Mouse (Mus musculus) hindbrain, embryonic 16.5 days (tissue): ENCODE results near the gene Tssk1. TPM values are rescaled to one million over a fixed set of nuclear protein-coding genes. Genes with fewer than 3 reads are reported as not detected.

Experiments used
- ATAC-seq: fragments of 200-750 bp; cut with Nextera tagmentation; 2 replicates; pipeline ENCODE4 v1.8.0; 2017; ENCODE audit warnings: moderate TSS enrichment, moderate library complexity
- H3K27ac ChIP-seq: fragments of 300-500 bp; sonication (generic); 2 replicates; pipeline ENCODE4 v1.5.1; 2014; ENCODE audit warnings: low read depth, mild to moderate bottlenecking, control low read depth, low read length, moderate library complexity
- H3K27me3 ChIP-seq: fragments of 300-500 bp; sonication (generic); replicated peaks from 2 replicates; pipeline ENCODE4 v1.6.1; 2014; ENCODE audit warnings: low read length; ENCODE audit not compliant: control insufficient read depth, insufficient read depth
- H3K36me3 ChIP-seq: fragments of 300-500 bp; sonication (generic); 2 replicates; pipeline ENCODE4 v1.6.1; 2014; ENCODE audit warnings: mild to moderate bottlenecking, low read length, moderate library complexity, mixed read lengths; ENCODE audit not compliant: control insufficient read depth, insufficient read depth
- H3K4me1 ChIP-seq: fragments of 300-500 bp; sonication (generic); 2 replicates; pipeline ENCODE4 v1.6.1; 2014; ENCODE audit warnings: low read depth, low read length; ENCODE audit not compliant: control insufficient read depth, insufficient read depth
- H3K4me2 ChIP-seq: fragments of 300-500 bp; sonication (generic); 2 replicates; pipeline ENCODE4 v1.6.1; 2014; ENCODE audit warnings: mild to moderate bottlenecking, low read length, control low read depth, moderate library complexity
- H3K4me3 ChIP-seq: fragments of 300-500 bp; sonication (generic); 2 replicates; pipeline ENCODE4 v1.5.1; 2014; ENCODE audit warnings: mild to moderate bottlenecking, low read length, control low read depth, moderate library complexity
- H3K9ac ChIP-seq: fragments of 300-500 bp; sonication (generic); 2 replicates; pipeline ENCODE4 v1.6.1; 2014; ENCODE audit warnings: low read depth, mild to moderate bottlenecking, control low read depth, low read length, moderate library complexity
- H3K9me3 ChIP-seq: fragments of 300-500 bp; sonication (generic); 2 replicates; pipeline ENCODE4 v1.6.1; 2014; ENCODE audit warnings: mild to moderate bottlenecking, low read length, moderate library complexity; ENCODE audit not compliant: control insufficient read depth
- WGBS: fragments of 180-500 bp; shearing (Covaris S2); extraction: QIAGEN DNeasy Blood & Tissue Kit; methylation state at CpG from one replicate; pipeline ENCODE4 v1.1.7; 2014; 5-methylcytosine and 5-hydroxymethylcytosine counted together
- polyA plus RNA-seq: library from polyadenylated mRNA; unstranded; fragments of >200 nt; fragmentation: Nextera tagmentation; extraction: Ambion mirVana; gene quantifications from 2 replicates; pipeline ENCODE4 v1.2.1, GENCODE M21; 2015

Tssk1 gene
- polyA plus RNA-seq, 1 experiment from 2014 or later: not detected

DNA sequence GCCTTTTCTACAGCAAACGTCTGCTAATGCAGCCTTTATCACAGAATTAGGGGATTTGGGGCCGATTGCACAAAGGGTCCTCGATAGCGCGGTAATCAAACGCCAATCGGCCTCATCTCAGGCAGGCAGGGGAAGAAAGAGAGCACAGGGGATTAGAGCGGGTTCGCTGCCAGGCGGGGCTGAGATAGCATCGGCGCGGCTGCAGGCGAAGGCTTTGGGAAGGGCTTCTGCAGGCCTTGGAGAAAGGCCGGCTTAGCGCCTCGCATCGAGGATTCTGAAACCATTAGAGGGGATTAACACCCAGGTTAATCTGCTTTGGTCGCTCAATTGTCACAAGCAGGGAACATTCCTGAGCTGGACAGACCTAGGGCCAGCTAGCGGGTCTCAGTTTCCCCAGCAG, 26.6 kb downstream of the Tssk1 start:
- Histone ChIP-seq H3K4me3 (no peak overlapping the region), H3K27me3 (peaks cover 22% of the 10 kb centered on the region)

GRCm38 (mm10) chr16:17921325-17922162, 27.5 kb downstream of the Tssk1 start:
- H3K27ac ChIP-seq: peak overlapping the region; percentile 84
- peak overlapping the region; percentile 99 for H3K4me2 ChIP-seq
- peaks cover 26% of the 10 kb centered on the region for H3K4me1 ChIP-seq
- peaks cover 15% of the 10 kb centered on the region for H3K36me3 ChIP-seq
- H3K27me3 ChIP-seq: peaks cover 12% of the 10 kb centered on the region
- H3K9me3 ChIP-seq: no peaks in the 10 kb centered on the region
- H3K9ac ChIP-seq: peak overlapping the region; percentile 86
- peak overlapping the region; percentile 64 for H3K4me3 ChIP-seq
- 1% methylated on average over 47 of the region's 47 CpGs for WGBS
- ATAC-seq: peak; percentile 93

More for the DNA sequence above, 26.6 kb downstream of the Tssk1 start:
- Histone ChIP-seq H3K27ac (no peak overlapping the region), H3K4me2 (0 out of 2 replicates have a peak overlapping the region, but pooled peaks have one; percentile 2), H3K4me1 (peaks cover 20% of the 10 kb centered on the region), H3K9ac (peak overlapping the region; percentile 56), H3K36me3 (peaks cover 9% of the 10 kb centered on the region), H3K9me3 (no peaks in the 10 kb centered on the region)
- WGBS: 8% methylated on average over 20 of the region's 20 CpGs
- ATAC-seq: no peak

DNA sequence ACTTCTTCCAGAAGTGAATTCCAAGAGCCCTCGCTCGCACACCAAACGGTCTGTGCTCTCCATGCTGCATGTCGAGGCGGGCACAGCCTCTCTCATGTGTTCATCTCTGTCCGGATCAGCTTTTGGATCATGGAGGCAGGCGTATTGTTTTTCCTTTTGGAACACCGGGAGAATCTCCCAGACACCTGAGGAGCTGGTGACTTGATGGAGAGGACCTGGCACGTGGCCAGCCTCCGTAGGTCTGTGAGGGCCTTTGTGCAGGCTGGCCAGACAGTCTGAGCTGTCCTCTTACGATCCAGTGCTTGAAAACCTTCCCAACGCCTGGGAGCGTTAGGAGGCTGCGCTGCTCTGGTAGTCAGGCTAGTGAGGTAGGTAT, 28.1 kb downstream of the Tssk1 start:
- H3K4me3 ChIP-seq: peak overlapping the region; percentile 64
- H3K4me2 ChIP-seq: peak overlapping the region; percentile 99
- H3K4me1 ChIP-seq: peaks cover 32% of the 10 kb centered on the region
- H3K9me3 ChIP-seq: no peaks in the 10 kb centered on the region
- H3K36me3 ChIP-seq: peaks cover 15% of the 10 kb centered on the region
- H3K9ac ChIP-seq: peak overlapping the region; percentile 86
- under 1% methylated on average over 14 of the region's 14 CpGs for WGBS
- peak; percentile 24 for ATAC-seq
- H3K27me3 ChIP-seq: peaks cover 6% of the 10 kb centered on the region; the same call in 1 of the 2 replicates
- H3K27ac ChIP-seq: peak overlapping the region; percentile 78

DNA sequence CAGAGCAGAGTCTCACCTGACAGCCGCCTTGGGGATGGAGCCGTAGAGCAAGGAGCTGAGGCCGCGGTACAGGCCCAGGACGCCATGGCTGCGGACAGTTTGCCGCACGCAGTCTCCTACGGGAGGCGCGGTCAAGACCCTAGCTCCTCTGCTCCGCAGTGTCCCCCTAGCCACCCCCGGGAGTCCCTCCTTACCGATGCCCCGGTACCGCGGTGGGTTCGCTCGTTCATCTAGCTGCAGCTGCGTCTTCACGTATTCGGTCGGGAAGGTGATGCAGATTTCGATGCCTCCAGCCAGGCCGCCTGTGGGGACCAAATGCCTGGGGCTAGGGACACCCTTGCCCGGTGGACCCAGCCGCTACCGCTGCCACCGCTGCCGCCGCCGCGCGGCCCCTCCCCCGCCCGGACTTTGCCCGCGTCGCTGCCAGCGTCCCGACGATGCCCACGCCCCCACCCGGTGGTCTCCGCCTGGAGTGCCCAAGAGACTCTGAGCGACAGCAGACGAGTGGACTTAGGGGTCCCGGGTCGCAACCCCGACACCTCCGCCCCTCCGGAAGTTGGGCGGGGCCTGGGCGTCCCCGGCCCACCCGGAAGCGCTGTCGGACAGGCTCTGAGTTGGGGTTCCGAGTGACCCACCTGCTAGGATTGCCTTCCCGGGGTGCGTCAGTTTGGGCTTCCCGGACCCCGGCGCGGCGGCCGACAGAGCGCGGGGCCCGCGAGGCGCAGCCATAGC, 33.5 kb downstream of the Tssk1 start:
- H3K27ac ChIP-seq: peak overlapping the region; percentile 90
- H3K4me2 ChIP-seq: peak overlapping the region; percentile 97
- H3K27me3 ChIP-seq: no peaks in the 10 kb centered on the region; the same call in 1 of the 2 replicates
- peaks cover 15% of the 10 kb centered on the region for H3K36me3 ChIP-seq
- peaks cover 25% of the 10 kb centered on the region for H3K4me1 ChIP-seq
- H3K4me3 ChIP-seq: peak overlapping the region; percentile 95
- peak overlapping the region; percentile 93 for H3K9ac ChIP-seq
- H3K9me3 ChIP-seq: no peaks in the 10 kb centered on the region
- under 1% methylated on average over 51 of the region's 72 CpGs for WGBS
- peak; percentile 46 for ATAC-seq

DNA sequence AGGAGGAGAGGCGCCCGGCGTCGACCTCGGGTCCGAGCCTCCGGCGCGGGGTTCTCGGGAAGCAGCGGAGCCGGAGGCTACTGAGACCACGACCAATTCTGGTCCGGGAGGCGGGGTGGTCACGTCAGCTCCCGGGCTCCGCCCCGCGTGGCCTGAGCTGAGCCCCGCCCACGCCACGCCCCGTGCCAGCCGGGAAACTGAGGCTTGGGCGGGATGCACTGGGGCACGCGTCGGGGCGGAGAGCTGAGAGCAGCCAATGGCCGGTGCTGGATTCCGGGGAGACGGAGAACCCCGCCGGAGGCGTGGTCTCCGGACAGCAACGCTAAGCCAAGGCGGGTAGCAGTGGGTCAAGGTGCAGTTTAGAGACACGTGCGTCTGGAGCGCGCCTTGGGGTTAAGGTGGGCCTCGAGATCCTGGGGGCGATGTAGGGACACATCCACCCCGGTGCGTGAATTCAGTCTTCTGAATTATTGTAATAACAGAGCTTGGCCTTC, 34.1 kb downstream of the Tssk1 start, which contains the start of gene Slc25a1:
Gene Slc25a1, minus strand, starts transcription at position 133 of the 494 bp plus-strand sequence.
- H3K9ac ChIP-seq: peak within 1 kb of the TSS; percentile 93
- WGBS: under 1% methylated on average over 43 of the region's 47 CpGs
- H3K9me3 ChIP-seq: no peaks in the 10 kb centered on the region
- peak within 1 kb of the TSS; percentile 90 for H3K27ac ChIP-seq
- H3K4me3 ChIP-seq: peak within 1 kb of the TSS; percentile 95
- H3K36me3 ChIP-seq: peaks cover 15% of the 10 kb centered on the region
- H3K27me3 ChIP-seq: no peaks in the 10 kb centered on the region; the same call in 1 of the 2 replicates
- peak; percentile 87 for ATAC-seq
- H3K4me1 ChIP-seq: peaks cover 19% of the 10 kb centered on the region
- peak within 1 kb of the TSS; percentile 97 for H3K4me2 ChIP-seq

DNA sequence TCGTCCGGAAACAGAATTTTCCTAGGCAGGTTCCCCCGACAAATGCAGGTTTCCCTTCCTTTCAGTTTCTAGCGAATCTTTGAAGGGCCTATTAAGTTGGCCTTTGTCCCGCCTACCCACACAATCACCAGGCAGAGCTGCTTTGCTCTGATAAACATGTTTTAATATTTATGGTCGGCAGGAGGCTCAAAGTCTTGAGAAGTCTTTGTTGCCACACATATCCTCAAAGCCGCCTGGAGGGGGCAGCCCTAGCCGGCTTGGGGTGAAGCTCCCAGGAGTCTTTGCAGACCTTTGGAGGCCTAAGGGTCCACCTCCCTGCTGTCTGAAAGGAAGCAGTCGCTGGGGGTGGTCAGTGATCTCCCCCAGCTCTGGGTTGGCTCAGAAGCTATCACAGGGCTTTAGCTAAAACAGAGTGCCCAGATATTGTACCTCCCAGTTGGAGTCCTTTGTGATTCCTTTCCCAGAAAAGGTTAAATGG, 34.6 kb downstream of the Tssk1 start:
- Histone ChIP-seq H3K4me3 (peak overlapping the region; percentile 95), H3K27ac (peak overlapping the region; percentile 90), H3K4me1 (peaks cover 14% of the 10 kb centered on the region), H3K36me3 (peaks cover 15% of the 10 kb centered on the region), H3K4me2 (peak overlapping the region; percentile 97), H3K27me3 (no peaks in the 10 kb centered on the region; the same call in 1 of the 2 replicates), H3K9ac (peak overlapping the region; percentile 93), H3K9me3 (no peaks in the 10 kb centered on the region)
- peak; percentile 50 for ATAC-seq
- 1% methylated on average over 9 of the region's 9 CpGs for WGBS

- Histone ChIP-seq H3K4me3 (no peak overlapping the region), H3K4me1 (peaks cover 14% of the 10 kb centered on the region), H3K9ac (no peak overlapping the region; the same call in 1 of the 2 replicates), H3K27ac (peak overlapping the region; percentile 90), H3K4me2 (no peak overlapping the region; the same call in 1 of the 2 replicates), H3K9me3 (no peaks in the 10 kb centered on the region), H3K36me3 (peaks cover 15% of the 10 kb centered on the region), H3K27me3 (no peaks in the 10 kb centered on the region; the same call in 1 of the 2 replicates)
- 0% methylated on average over 2 of the region's 2 CpGs for WGBS
- peak; percentile 5; the same call in 1 of the 2 replicates for ATAC-seq
Observed at GRCm38 (mm10) chr16:17929211-17929610, 35.2 kb downstream of the Tssk1 start.

- Histone ChIP-seq H3K27ac (no peak overlapping the region), H3K9me3 (no peaks in the 10 kb centered on the region), H3K36me3 (peaks cover 14% of the 10 kb centered on the region), H3K4me3 (no peak overlapping the region), H3K4me2 (no peak overlapping the region), H3K4me1 (peaks cover 14% of the 10 kb centered on the region), H3K9ac (no peak overlapping the region), H3K27me3 (no peaks in the 10 kb centered on the region; the same call in 1 of the 2 replicates)
- no peak for ATAC-seq
- WGBS: 57% methylated on average over 2 of the region's 2 CpGs
Observed at GRCm38 (mm10) chr16:17929631-17930030, 35.6 kb downstream of the Tssk1 start.
